Mouse (Mus musculus) layer of hippocampus, postnatal 36 days (tissue): ENCODE measurements at regions not wholly inside any gene's neighbourhood (a gene's known extent, or its start where the extent isn't known, plus 50 kb on each side); places are given as distances from the start of the nearest gene placed in this dataset.

Source experiments
- DNase-seq, 2 experiments: peaks; one replicate each; pipeline ENCODE4 v3.0.0; 2022

DNA sequence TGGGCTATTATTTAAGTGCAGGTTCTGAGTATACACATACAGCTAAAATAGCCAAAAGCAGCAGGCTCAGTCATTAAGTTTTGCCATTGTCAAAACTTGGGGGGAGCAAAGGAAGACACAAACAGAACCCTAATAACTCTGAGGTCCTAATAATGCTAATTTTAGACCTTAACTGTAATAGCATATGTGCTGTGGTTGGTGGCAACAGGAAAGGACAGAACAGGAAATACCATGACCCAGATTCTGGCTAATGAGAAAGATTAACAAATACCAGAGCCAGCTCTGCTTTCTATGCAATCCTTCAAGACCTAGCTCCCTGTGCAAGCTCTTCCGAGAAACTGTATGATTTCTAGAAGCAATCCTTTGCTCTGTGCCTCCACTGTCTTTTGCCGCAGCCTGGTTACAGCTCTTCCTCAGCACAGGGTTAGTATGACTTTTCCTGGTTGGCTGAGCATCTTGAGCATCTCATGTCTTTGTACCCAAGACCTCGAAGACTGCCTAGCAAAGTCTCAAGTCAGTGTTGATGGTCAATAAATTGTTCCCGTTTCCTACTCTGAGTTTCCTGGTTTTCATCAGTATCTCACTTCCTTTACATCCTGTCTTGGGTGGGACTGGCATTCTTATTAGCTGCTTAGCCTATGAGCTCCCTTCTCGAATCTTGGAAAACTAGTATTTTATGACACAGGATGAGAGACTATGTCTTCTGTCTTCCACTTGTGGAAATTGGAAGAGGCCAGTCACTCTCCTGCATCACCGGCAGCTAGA lies 49.9 kb upstream of the Eed start:
- DNase-seq: no peak

DNA sequence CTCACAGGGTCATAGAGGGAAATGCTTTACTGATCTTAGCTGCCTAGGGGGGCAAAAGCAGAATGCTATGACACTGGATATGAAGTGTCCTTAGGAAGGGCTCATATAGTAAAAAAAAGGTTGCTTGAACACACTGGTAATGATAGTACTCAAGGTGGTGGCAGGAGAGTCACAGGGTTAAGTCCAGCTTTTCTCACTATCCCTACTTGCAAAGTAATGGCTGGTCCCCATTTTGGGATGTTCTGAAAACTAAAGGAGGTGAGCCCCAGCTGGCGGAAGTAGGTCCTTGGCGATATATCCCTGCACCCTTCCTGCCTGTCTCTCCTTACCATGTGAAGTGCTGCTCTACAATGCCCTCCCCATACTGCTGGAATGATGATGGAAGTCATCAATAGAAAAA lies 52.3 kb upstream of the Eed start:
- no peak for DNase-seq

DNA sequence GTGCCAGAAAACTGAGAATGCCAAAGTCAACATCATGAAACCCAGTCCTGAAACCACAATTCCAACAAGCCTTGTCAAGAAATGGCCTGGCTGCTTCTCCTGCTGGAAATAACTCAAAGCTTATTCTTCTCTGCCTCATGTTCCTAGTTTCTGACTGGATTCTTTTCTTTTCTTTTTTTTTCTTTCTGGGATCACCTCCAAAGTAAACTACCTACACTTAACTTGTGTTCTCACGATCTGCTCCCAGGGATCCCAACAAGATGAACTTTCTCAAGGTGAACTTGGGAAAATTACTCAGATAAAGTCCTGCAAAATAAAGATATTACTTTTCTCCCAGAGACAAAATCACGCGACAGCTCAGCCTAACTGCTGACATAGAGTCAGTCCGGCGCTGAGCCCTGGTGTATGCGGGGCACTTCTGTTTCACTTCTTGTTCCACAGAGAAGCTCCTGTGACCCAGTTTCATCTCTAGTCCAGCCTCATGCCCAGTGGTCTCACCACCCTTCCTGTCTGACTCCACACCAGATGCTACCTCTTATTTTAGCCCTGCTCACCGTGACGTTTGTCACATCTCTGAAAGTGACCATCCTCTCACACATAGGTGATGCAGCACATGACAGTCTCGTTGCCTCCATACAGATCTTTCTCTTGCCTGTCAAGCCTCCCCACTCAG lies 53.0 kb upstream of the Eed start:
- DNase-seq: no peak

- no peak for DNase-seq
Observed at GRCm38 (mm10) chr7:90034498-90034897, 53.7 kb upstream of the Eed start.

DNA sequence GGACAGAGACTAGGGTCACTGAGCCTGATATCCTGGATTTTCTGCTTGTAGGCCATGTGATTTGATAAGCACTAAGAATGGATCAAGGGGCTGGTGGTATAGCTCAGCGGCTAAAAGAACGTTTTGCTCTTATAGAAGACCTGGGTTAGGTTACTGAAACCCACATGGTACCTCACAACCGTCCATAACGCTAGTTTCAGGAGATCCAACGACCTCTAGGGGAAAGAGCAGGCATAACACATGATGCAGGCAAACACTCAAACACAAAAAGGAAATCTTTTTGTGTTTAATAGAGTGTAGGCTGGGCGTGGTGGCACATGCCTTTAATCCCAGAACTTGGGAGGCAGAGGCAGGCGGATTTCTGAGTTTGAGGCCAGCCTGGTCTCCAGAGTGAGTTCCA lies 54.6 kb upstream of the Eed start:
- no peak for DNase-seq

DNA sequence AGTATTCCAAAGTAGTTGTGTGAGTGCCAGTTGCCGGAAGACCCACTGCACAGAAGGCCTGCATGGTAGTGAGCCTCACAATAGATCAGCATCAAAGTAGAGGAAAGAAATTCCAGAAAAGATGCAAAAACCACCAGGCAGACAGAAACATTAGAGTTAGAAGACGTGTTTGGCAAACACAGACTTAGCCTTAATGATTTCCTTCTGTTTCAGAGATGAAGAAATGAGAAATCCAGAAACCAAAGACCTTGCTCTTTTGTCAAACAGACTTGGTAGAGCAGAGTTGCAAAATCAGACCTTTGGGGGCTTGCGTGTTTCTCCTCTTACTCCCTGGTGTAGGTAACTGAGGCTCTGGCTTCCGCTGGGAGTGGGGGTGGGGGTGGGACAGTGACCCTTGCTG lies 57.0 kb upstream of the Eed start:
- DNase-seq: no peak

GRCm38 (mm10) chr7:90039504-90039903 lies 58.7 kb upstream of the Eed start:
- DNase-seq: no peak

DNA sequence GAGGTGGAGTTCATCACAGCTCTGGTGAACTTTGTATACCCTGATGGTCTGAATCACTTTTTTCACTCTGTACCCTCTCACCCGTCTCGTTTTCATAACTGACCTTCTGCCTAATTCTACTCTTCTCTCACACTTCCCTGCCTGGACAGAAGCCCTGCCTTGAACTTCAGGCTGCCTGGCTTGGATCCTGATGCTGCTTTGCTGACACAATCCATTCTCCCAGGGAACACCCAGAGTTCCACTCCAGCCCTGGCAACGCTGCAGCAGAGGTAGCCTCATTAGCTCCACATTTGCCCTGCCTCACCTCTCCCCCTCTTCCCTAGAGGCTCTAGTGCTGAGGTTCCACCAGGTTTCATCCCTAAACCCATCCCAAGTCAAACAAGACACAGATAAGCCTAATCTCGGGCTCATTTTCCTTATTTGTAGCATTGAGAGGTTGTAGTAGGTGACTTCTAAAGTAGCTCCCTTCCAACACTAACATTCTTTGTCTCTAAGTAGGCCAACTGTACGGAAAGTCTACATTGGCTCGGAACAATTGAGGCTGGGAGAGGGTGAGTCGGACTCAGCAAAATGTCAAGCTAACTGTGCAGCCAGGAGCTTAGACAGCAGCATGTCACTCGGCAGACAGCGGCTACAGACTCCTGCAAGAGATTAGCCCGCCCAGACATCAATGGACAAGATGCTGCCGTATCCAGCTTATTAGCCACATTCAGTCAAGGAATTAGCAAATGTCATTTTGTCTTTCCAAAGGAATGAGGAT lies 60.0 kb upstream of the Eed start:
- DNase-seq: no peak

GRCm38 (mm10) chr7:90041565-90042024 lies 60.8 kb upstream of the Eed start:
- no peak for DNase-seq

- no peak for DNase-seq
Observed at GRCm38 (mm10) chr7:90042364-90042763, 61.6 kb upstream of the Eed start.

- DNase-seq: no peak
Observed at GRCm38 (mm10) chr7:90043526-90043925, 62.7 kb upstream of the Eed start.

GRCm38 (mm10) chr7:90044100-90044698 lies 63.4 kb upstream of the Eed start:
- DNase-seq: no peak

DNA sequence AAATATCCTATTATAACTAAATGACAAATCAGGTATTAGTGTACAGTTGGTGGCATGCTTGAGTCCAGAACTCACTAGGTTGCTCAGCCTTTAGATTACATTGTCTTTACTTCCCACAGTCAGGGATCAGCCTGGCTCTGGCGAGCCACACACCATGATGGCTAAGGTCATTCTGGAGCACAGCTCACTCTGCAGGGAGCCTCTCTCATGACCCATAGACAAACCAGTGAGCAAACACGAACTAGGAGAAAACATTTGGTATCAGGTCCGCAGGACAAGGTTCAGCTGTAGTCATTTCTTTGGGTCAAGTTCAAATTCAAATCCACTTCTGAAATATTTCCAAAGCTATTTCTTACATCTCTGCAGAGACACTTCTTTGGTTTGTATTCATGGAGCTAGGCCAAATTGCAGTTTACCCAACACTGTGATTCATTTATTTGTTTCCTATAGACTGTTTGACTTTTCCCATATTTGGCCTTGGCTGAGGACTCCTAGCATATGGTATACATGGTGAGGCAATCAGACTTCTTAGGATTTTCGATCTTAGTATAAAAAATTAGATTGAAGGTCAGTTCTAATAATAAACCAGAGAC lies 64.5 kb upstream of the Eed start:
- DNase-seq: no peak

GRCm38 (mm10) chr7:90046228-90046627 lies 65.4 kb upstream of the Eed start:
- DNase-seq: no peak

DNA sequence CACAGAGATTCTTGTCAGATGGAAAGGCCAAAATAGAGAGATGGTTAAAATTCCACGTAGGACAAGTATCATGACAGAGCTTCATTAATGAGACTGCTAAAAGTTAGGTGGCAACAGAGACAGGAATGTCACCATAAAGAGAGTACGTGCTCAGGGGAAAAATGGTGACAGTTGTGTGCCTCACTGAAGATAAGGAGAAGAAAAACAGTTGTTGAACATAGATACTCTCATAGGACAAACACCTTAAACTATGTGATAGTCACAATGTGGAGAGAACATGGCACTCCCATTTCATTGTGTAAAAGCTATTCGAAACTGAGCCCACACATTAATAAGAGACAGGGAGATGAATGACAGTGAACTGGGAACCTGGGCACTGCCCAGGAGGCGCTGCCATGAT lies 66.1 kb upstream of the Eed start:
- no peak for DNase-seq

GRCm38 (mm10) chr7:90048401-90049307 lies 67.9 kb upstream of the Eed start:
- DNase-seq: no peak

GRCm38 (mm10) chr7:90049831-90050237 lies 69.1 kb upstream of the Eed start:
- no peak for DNase-seq

- DNase-seq: peak; percentile 23 to 36
Observed at GRCm38 (mm10) chr7:90054795-90055511, 74.2 kb upstream of the Eed start.

- DNase-seq: no peak
Observed at GRCm38 (mm10) chr7:90057947-90058346, 72.1 kb upstream of the Picalm start.

GRCm38 (mm10) chr7:90058636-90059035 lies 71.4 kb upstream of the Picalm start:
- no peak for DNase-seq

- no peak for DNase-seq
Observed at GRCm38 (mm10) chr7:90059249-90059628, 70.8 kb upstream of the Picalm start.
